Mouse (Mus musculus) bone marrow, adult 2 months (tissue): ENCODE results near the gene Il6st. TPM values are rescaled to one million over a fixed set of nuclear protein-coding genes. Genes with fewer than 3 reads are reported as not detected.

ENCODE experiments used
- H3K27ac ChIP-seq: fragments of 200-500 bp; 2 replicates; pipeline ENCODE4 v1.5.1; 2012; ENCODE audit warnings: low read depth, mild to moderate bottlenecking, control low read depth, inconsistent platforms, low read length; ENCODE audit not compliant: control insufficient read depth, poor library complexity, insufficient read depth
- H3K4me1 ChIP-seq: fragments of 200-500 bp; 2 replicates; pipeline ENCODE4 v1.6.1; 2011; ENCODE audit warnings: low read length; ENCODE audit not compliant: control insufficient read depth, insufficient read depth
- H3K4me3 ChIP-seq: fragments of 200-500 bp; replicated peaks from 2 replicates; pipeline ENCODE3; 2011; ENCODE audit warnings: mild to moderate bottlenecking, low read depth, low read length, control low read depth; ENCODE audit not compliant: control insufficient read depth
- CTCF ChIP-seq: fragments of 200-500 bp; IDR thresholded peaks from 2 replicates; pipeline ENCODE4 v1.5.1; 2011; ENCODE audit warnings: low read length, control low read depth; ENCODE audit not compliant: control insufficient read depth, insufficient read depth
- POLR2A ChIP-seq: fragments of 200-500 bp; IDR thresholded peaks from 2 replicates; pipeline ENCODE4 v1.6.1; 2011; ENCODE audit warnings: low read depth, mild to moderate bottlenecking, control low read depth, low read length, borderline replicate concordance; ENCODE audit not compliant: control insufficient read depth
- WGBS: fragments of 180-500 bp; shearing (Covaris S2); methylation state at CpG from one replicate; pipeline ENCODE4 v1.1.7; 2018; 5-methylcytosine and 5-hydroxymethylcytosine counted together
- polyA plus RNA-seq: library from polyadenylated mRNA; stranded (reverse); fragments of >200 nt; gene quantifications from 2 replicates; pipeline ENCODE4 v1.2.4, GENCODE M21; 2011; ENCODE audit warnings: low replicate concordance; ENCODE audit not compliant: missing spikeins, insufficient read depth, insufficient read length

The Il6st gene
- polyA plus RNA-seq, 1 experiment: 29.0 TPM

DNA sequence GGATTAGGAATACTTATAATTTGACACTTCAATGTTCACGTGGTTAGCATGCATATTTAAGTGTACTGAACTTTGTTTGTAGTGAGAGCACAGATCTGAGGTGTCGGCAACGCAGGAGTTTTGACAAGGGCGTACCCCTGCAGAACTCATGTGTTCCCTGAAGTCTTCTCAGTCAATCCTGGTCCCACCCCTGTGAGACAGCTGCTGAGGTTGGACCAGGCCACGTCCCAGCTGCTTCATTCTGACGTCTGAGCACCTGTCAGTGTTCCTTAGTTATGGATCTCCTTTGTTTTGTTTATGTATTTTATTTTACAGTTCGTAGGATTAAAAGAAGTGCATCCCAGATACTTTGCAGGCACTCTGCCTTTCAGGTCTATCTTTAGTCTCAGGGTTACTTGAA, 19.1 kb downstream of the Il6st start:
- Histone ChIP-seq H3K4me3 (no peak overlapping the region), H3K4me1 (no peaks in the 10 kb centered on the region), H3K27ac (no peak overlapping the region)
- TF ChIP-seq CTCF (no peak), POLR2A (no peak)
- WGBS: 82% methylated on average over 7 of the region's 7 CpGs

GRCm38 (mm10) chr13:112486236-112486635, 22.4 kb downstream of the Il6st start:
- no peak for TF ChIP-seq POLR2A
- no peak for TF ChIP-seq CTCF
- H3K4me1 ChIP-seq: no peaks in the 10 kb centered on the region
- no peak overlapping the region for H3K27ac ChIP-seq
- 78% methylated on average over 5 of the region's 5 CpGs for WGBS
- H3K4me3 ChIP-seq: no peak overlapping the region

DNA sequence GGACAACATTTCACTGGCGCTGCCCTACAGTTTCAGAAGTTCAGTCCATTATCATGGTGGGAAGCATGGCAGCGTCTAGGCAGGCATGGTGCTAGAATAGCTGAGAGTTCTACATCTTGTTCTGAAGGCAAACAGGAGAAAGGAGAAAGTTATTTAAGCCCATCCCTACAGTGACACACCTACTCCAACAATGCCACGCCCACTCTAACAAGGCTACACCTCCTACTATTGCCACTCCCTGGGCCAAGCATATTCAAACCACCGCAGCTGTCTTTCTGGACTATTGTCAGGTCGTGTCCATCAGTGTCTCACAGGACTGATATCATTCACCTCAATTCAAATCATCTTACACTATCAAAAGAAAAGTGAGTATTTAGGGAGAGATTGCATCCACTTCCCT, 22.8 kb downstream of the Il6st start:
- TF ChIP-seq CTCF (no peak), POLR2A (no peak)
- Histone ChIP-seq H3K4me1 (no peaks in the 10 kb centered on the region; the same call in 1 of the 2 replicates), H3K27ac (no peak overlapping the region), H3K4me3 (no peak overlapping the region)
- WGBS: 82% methylated on average over 5 of the region's 5 CpGs

GRCm38 (mm10) chr13:112490036-112490435, 26.2 kb downstream of the Il6st start:
- Histone ChIP-seq H3K4me1 (no peaks in the 10 kb centered on the region; the same call in 1 of the 2 replicates), H3K4me3 (no peak overlapping the region), H3K27ac (no peak overlapping the region)
- WGBS: 61% methylated on average over 3 of the region's 3 CpGs
- no peak for TF ChIP-seq CTCF
- no peak for TF ChIP-seq POLR2A

DNA sequence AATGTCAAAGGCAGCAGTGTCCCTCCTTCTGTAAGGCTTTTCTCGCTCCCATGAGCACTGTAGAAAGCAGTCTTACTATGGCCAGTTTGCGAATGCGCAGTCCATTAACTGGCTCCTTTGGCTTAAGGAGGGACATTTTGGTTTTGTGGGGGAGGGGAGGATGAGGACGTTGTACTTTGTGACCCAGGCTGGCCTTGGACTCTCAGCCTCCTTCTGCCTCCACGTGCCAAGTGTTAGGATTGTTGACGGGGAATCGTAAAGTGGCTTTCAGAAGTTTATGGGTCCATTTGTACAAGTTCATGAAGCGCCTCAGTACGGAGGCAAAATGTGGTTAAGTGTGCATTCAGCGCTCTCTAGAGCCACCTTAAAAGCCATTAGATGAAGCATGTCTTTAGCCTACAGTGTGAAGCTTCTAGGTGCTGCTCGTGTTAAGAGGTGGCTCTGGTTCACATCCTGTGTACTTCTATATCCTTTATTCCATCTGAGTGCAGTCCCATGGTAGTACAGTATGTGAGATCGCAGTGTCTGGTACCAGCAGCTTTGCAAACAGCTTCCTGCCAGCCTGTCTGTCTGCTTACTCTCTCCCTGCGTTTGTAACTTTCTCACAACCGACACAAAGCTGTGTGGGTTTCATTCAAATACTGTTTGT, 27.9 kb downstream of the Il6st start:
- TF ChIP-seq POLR2A (no peak), CTCF (no peak)
- H3K4me3 ChIP-seq: no peak overlapping the region
- H3K27ac ChIP-seq: no peak overlapping the region
- H3K4me1 ChIP-seq: no peaks in the 10 kb centered on the region; the same call in 1 of the 2 replicates
- WGBS: 88% methylated on average over 14 of the region's 14 CpGs

GRCm38 (mm10) chr13:112492285-112492678, 28.4 kb downstream of the Il6st start:
- H3K27ac ChIP-seq: no peak overlapping the region
- 64% methylated on average over 1 of the region's 1 CpGs for WGBS
- TF ChIP-seq POLR2A: no peak
- no peak for TF ChIP-seq CTCF
- H3K4me1 ChIP-seq: no peaks in the 10 kb centered on the region; the same call in 1 of the 2 replicates
- no peak overlapping the region for H3K4me3 ChIP-seq

- no peak overlapping the region for H3K27ac ChIP-seq
- TF ChIP-seq POLR2A (no peak), CTCF (no peak)
- H3K4me1 ChIP-seq: no peaks in the 10 kb centered on the region; the same call in none of the 2 replicates
- 90% methylated on average over 12 of the region's 12 CpGs for WGBS
- no peak overlapping the region for H3K4me3 ChIP-seq
Measured at GRCm38 (mm10) chr13:112494590-112494989, 30.7 kb downstream of the Il6st start.

DNA sequence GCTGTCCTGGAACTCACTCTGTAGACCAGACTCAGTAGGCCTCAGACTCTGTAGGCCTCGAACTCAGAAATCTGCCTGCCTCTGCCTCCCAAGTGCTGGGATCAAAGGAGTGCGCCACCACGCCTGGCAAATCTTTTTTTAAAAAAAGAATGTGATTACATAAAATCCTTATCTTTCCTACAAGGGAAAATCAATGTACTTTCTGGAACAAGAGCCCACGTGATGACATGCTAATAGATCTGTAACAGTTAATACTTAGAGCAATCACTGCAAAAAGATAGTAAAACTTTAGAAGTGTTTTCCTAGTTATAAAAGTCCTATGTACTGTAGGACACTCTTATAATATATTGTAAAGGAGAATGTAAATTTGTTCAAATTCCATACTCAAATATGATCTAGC, 36.2 kb downstream of the Il6st start:
- TF ChIP-seq POLR2A: no peak
- TF ChIP-seq CTCF: no peak
- Histone ChIP-seq H3K4me1 (no peaks in the 10 kb centered on the region; the same call in 1 of the 2 replicates), H3K27ac (no peak overlapping the region), H3K4me3 (no peak overlapping the region)
- 82% methylated on average over 4 of the region's 4 CpGs for WGBS
